Mouse (Mus musculus) right cerebral cortex, postnatal 14 days (tissue): ENCODE data around the gene Kirrel.
"Not testable (repeated sequence)": the region's sequence is repeated elsewhere in the genome, so short reads cannot be mapped to it uniquely, and the experiment has no call there.

ENCODE experiments used
- DNase-seq: peaks from one replicate; pipeline ENCODE4 v3.0.0; 2022

Kirrel gene

GRCm38 (mm10) chr3:87131694-87132347 lies 42.7 kb downstream of the Kirrel start:
- no peak for DNase-seq

DNA sequence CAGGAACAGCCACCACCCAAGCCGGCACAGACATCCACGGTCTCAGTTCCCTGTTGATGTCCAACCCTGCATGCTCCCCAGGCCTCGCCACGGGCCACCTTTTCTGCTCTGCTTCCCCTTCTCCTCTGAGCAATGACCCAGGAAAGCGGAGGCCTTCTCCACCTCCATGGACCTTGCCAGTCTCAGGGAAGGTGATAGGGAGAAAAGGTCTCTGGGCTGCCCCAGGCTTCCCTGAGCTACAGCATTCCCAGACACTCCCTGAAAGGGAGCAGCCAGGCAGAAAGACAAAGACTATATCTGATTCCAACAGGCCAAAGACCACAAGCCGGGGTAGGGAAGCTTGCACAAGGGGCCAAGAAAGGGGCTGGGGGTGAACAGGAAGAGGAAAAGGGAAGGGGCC lies 43.6 kb downstream of the Kirrel start:
- DNase-seq, result no peak

DNA sequence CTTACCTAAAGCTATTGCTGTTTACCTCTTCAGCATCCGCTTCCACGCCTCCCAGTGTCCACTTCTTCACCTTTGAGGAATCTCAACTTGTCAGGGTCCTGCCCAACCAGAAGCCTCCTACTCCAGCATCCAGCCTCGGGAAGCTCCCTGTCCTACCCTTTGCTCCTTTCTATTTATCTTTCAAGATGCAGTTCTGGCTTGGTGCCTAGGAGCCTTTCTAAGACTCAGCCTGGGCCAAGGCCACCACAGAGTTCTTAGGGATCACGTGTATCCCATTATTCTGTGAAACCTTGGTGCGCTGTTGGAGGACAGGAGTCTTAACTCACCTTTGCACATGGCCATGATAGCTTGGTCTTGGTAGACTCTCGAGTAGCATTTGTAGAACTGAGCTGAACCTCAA lies 50.8 kb downstream of the Kirrel start:
- no peak for DNase-seq

DNA sequence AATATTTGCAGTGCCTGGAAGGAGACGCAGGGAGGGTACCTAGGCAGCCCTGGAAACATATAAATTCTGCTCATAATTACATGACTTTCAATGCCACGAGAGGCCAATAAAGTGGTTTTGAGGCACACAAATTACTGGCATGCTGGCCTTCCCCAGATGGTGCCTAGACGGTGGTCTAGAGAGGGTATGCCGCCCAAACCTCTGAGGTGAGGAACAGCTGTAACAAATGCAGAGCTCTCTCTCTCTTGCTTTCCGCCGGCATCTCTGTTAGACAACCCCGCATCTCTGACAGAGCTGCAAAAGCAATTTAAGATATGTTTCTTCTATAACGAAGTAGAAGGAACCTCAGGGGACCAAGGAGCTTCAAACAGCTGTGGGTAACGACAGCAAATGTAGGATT lies 56.3 kb downstream of the Kirrel start:
- DNase-seq, result no peak

- no peak for DNase-seq
Measured at GRCm38 (mm10) chr3:87117632-87118031, 56.9 kb downstream of the Kirrel start.

DNA sequence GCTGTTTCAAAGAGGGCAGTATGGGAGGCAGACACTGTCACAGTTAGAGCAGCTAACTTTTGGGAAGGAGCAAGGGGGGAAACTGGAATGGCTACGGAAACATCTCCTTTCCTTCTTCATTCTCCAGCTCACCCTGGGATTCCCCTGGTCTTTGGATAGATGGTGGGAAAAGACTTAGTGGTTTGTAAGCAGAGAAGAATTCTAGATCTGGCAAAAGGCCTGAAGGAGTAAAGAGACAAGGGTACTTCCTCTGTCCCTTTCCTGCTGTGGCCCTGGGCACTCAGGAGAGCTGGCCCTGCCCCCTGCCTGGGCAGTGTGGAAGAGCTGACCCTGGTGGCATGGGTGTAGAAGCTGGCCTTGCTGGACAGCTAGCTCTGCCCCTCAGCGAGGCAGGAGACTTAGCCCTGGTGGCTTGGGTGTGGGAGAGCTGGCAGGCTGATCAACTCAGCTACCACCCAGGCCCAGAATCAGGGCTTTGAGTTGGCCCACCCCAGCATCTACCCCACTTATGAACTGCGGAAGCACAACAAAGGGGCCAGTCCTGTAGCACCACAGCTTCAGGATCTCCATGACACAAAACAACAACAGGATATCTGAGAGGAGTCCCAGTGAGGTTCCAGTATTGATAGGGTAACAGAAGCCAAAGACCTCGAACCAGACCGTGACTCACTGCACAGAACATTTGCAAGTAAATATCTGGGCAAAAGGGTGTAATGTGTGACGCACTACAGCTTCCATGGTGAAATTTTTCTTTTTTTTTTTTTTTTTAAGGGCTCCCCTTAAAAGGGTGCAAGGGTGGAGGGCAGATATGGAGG lies 58.6 kb downstream of the Kirrel start:
- DNase-seq, result no peak

- DNase-seq, result no peak
Measured at GRCm38 (mm10) chr3:87115271-87115670, 59.3 kb downstream of the Kirrel start.

DNA sequence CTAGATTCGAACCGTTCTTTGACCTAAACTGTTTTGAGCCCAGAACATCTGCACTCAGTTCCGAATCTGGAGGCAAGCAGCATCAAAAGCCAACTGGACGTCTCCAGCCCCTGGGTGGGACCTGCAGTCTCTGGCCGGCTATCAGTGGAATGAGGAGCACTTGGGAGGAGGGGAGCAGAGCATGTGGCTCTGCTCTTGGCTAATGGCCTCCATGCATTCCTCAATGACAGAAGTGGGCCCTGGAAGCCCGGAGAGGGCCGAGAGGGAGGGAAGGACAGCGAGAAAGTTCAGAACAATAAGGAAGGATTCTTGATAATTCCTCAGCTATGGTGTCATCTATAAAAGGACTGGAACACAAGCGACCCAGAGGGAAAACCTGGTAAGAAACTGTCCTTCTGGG lies 59.7 kb downstream of the Kirrel start:
- no peak for DNase-seq

DNA sequence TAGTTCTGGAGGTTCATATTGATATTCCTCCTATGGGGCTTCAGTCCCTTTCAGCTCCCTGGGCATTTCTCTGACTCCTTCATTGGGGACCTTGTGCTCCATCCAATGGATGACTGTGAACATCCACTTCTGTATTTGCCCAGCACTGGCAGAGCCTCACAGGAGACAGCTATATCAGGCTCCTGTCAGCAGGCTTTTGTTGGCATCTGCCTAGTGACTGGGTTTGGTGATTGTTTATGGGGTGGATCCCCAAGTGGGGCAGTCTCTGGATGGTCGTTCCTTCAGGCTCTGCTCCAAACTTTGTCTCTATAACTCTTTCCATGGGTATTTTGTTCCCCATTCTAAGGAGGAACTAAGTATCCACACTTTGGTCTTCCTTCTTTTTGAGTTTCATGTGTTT lies 60.7 kb downstream of the Kirrel start:
- DNase-seq, result not testable (repeated sequence)

DNA sequence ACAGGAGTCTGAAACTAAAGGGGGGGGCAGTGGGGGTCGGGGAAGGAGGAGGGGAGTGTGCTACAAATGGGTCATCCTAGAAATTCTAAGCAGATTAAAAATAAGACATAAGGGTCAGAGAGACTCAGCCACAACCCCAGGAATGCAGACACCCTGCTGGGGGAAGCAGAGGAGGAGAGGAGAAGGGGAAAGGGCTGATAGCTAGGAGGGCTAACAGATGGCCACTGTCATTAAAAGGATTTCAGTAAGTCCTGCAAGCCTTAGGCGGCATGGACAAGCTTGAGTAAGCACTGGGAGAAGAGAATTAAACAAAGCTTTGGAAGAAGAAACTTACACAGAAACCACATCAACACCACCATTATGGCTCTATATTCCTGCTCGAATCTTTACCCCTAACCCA lies 62.3 kb downstream of the Kirrel start:
- no peak for DNase-seq

GRCm38 (mm10) chr3:87104856-87105255 lies 69.7 kb downstream of the Kirrel start:
- no peak for DNase-seq

DNA sequence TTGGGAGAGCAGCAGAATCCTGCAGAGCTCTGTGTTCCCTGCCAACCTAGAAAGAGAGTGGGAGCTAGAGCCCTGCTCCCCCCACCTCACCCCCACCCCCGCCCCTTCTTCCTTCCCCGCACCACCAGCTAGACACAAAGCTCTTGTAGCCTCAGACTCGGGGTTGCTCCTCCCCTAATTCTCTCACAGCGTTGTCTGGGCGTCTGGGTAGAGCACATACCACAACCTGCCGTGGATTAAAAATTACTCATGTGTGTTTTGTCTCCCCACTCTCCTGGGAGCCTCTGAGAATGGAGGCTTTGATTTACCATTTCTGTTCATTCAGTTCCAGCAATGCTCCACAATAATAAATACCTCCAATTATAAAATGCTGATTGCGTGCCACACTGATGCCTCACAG lies 72.2 kb downstream of the Kirrel start:
- no peak for DNase-seq

DNA sequence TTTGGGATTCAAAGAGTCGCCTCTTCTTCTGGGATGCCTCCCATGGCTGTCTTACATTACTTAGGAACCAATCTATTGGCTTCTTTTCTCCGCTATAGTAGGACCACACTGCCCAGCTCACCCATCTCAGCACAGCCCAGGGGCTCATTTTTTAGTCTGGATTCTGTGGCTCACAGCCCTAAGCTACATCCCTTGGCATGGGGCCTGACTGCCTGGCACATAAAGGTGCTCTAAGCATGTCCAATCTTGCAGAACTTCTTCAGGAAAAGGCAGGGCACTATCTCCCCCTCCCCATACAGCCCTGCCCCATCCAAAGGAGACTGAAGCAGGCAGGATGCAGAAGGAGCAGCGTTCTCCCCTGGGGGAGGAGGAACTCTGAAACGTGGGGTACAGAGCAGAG lies 73.6 kb downstream of the Kirrel start:
- no peak for DNase-seq

- peak; percentile 23 for DNase-seq
Measured at GRCm38 (mm10) chr3:87097969-87098946, 76.3 kb downstream of the Kirrel start.

DNA sequence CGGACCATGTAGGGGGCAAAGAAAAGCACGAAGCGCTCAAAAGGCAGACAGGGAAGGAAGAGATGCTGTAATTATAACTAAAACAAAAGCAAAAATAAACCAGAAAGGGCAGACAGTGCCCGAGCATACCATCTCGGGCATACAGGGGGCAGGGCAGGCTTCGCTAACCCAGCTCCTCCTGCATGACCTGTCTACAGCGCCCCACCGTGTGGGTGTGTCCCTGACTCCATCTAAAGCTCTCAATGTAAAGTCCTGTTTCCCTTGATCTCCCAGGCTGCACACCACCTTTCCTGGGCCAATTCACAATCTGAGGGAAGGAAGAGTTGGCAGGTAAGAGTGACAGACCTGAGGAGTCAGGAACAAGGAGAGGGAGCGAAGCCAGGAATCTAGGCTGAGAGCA lies 77.3 kb downstream of the Kirrel start:
- no peak for DNase-seq

DNA sequence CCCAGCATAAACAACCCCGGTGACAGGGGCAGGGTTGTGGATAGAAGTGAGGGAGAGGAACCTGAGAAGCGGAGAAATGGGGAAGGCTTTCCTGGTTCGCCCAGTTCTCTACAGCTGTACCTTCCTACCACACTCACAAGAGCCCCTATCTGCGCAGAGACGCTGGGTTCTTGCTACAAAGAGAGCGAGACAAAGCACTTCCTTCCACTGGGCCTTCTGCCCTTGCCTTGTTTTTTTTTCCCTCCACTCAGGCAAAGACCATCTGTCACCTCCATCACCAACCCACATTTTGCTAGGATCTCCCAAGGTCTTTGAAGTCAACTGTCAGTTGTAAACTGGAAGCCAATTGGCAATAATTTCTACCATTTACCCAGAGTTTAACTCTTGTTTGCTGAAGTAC lies 80.8 kb downstream of the Kirrel start:
- no peak for DNase-seq

DNA sequence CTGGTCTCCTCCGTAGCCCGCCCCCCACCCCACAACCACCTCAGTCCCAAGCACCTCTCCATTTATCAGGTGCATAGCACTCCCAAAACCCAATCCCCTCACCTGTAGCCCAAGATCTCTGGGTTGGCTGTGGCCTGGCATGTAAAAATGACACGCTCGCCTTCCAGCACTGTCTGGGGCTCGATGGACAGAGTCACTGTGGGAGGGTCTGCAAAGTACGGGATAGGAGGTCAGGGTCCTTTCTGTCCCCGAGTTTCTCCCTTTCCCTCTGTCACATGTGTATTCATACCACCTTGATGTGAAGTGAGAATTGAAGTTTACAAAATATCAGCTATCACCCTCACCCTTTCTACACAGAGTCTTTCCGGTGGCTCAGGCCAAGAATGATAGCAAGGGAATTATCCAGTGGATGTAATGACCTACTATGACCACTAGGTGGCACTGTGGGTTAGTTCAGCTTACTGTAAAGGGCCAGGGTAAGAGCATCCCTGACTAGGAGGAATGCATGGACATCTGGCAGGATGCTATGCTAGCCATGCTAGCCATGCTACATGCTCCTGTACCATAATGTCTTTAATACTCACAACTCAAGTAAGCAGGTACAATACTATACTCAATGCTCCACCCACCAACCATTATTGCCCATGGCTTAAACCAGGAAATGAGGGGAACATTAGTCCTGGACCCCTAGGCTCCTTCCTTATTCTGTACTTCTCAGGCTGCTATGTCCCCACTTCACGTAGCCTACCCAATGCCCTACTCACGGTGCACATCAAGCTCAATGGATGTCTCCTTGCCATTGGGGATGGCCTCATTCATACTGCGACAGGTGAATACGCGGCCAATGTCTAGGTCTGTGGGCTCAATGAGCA lies 84.6 kb downstream of the Kirrel start:
- peak; percentile 39 for DNase-seq

- DNase-seq, result no peak
Measured at GRCm38 (mm10) chr3:87087146-87087545, 87.4 kb downstream of the Kirrel start.

DNA sequence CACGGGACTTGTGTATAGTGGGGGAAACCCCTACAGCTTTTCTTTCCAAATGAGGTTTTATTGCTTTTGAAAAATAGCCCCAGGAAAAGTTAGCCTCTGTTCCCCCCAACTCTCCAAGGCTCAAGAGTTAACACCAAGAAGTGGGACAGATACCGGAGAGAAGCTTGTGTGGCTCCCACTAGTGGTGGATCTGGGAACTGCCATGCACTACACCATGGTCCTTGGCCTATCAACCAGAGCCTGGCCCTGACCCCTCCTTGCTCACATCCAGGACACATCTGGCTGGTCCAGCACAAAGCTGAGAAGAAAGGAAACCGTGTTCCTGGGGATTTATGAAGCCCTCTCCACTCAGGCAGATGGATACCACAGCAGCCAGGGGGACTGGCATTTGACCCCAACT lies 92.3 kb downstream of the Kirrel start:
- DNase-seq, result peak; percentile 40

DNA sequence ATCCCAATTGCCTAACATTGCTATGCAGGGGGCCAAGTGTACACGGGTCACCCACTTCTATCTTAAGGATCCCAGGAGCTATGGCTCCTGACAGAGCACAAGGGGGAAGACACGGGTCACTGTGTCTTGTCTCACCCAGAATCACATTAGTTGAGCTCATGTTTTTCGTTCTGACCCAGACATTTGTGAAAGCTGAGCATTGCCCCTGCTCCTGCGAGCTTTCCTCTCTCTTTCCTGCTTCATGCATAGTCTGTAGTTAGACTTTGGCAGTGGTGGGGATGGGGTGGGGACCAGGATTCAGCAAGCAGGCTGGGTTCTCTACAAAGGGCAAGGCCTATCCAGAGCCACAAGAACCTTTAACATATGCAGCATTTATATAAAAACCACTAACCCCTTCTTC lies 94.8 kb downstream of the Kirrel start:
- DNase-seq, result no peak

DNA sequence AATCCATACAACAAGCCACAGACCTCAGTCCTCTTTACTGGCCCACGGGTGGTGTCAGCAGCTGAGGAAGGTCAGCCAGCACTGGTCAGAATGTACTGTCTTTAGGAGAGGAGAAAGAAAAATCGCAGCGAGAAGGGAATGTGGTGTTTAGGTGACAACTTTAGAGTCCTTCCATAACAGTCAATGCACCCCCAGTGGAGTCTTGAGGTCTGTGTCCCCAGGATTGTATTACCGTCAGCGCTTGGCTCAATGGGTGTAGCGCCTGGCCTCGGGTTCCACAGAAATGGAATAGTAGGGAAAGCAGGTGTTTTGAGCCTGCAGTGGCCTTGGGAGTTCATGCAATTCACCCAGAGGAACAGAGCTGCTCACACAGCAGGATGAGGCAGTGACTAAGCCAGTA lies 95.2 kb downstream of the Kirrel start:
- no peak for DNase-seq

GRCm38 (mm10) chr3:87077681-87078080 lies 96.9 kb downstream of the Kirrel start:
- no peak for DNase-seq
